Mouse (Mus musculus) heart, adult 11 months (tissue): ENCODE measurements at regions not wholly inside any gene's neighbourhood (a gene's known extent, or its start where the extent isn't known, plus 50 kb on each side); places are given as distances from the start of the nearest gene placed in this dataset.
"Not testable (repeated sequence)": the region's sequence is repeated elsewhere in the genome, so short reads cannot be mapped to it uniquely, and the experiment has no call there.

Source experiments
- DNase-seq: peaks from one replicate; pipeline ENCODE4 v3.0.0; 2022

DNA sequence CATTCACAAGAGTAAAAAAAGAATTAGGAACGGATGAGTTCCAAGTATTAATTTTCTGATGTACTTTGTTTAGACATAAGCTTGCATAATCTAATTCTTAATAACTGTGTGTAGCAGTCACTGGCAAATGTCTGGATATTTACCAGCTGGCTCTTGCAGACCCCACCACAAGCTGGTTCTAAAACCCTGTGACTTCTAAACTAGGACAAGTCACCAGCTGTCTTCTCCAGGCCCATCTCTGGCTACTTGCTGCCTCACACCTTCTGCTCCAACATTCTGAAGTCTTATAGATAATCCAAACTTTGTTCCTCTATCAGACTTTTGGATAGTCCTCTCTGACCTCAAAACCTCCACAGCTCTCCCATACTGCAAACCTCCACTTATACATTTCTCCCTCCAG lies 189.9 kb upstream of the Rhobtb1 start:
- DNase-seq = peak; percentile 36

- no peak for DNase-seq
These were observed 188.1 kb upstream of the Rhobtb1 start for GRCm38 (mm10) chr10:68963090-68963489.

GRCm38 (mm10) chr10:68965271-68965670 lies 186.0 kb upstream of the Rhobtb1 start:
- peak; percentile 79 for DNase-seq

DNA sequence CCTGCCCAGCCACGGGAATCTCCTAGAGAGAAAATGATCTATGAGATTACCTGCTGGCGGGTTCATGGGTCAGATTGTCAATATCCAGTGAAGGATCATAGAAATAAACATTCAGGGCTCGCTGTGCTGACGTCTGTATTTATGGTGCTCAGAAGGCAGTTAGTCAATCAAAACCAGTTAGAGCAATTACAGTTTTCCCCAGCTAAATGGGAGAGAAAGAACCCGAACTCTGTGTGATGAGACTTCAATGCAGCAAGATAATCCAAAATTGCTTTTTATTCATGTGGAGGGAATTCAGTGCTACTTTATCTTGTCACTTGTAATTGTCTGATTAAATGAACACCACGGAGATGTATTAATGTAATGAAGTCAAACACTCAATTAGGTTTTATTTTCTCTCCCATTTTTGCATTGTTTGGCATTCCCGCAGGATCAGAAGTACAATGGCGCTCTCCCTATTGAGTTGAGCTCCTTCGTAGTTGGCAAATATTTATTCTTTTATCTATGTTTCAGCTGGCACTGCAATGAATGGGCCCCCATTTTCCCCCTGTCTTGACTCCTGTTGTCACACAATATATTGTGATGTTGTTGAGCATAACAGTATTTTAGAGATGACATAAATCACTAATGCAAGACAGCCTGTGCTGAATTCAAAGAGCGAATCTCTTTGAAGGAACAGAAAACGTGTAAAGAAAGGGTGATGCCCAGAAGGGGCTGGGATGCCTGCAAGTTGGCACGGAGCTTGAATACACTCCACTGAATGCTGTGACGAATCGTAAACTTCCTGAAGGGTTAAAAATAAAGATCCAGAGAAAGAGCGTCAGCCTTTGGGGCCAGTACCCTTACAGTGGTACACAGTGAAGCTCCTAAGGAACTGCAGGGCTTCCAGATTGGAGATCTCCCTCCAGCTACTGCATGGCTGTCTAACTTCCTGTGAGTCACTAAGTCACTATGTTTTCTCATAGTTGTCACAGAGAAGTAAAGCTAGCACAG lies 183.0 kb upstream of the Rhobtb1 start:
- peak; percentile 14 for DNase-seq

DNA sequence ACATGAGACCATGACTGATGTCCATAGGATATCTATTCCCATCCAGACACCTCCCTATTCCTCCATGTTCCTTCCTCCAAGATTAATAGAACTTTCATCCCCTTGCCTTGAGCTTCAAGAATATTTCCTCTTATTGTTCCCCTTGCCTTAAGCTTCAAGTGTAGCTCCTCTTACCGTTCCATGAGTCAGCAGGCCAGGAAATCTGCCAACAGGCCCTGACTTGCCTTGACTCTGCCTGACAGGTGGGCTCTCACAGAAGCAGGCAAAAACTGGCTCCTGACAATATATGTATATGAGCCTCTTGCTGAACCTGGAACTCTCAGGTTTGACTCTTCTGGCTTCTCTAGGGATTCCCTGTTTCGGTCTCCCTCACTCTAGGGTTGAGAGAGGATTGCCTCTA lies 180.7 kb upstream of the Rhobtb1 start:
- DNase-seq = no peak

DNA sequence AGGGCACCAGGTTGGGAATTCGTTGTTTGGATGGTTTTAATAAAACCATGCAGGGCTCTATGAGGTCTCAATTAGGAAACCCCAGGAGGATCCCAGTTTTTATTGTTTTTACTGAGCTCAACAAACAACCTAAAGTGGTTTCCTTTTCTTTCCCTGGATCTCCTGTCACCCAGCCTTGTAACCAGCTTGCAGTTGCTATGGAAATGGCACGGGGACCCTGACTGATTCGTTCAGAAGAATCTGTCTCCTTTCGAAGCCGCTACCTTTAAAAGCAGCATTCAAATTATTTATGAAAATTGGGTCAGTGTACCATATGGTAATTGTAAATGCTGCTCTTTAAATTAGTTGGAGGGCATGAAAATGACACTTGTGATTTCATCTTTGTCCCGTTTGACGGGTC lies 176.5 kb upstream of the Rhobtb1 start:
- DNase-seq = peak; percentile 37

- DNase-seq = peak; percentile 62
These were observed 174.7 kb upstream of the Rhobtb1 start for GRCm38 (mm10) chr10:68976443-68977025.

GRCm38 (mm10) chr10:68978115-68978514 lies 173.1 kb upstream of the Rhobtb1 start:
- DNase-seq = peak; percentile 75

GRCm38 (mm10) chr10:68979949-68980348 lies 171.3 kb upstream of the Rhobtb1 start:
- DNase-seq = peak; percentile 92

- peak; percentile 60 for DNase-seq
These were observed 168.9 kb upstream of the Rhobtb1 start for GRCm38 (mm10) chr10:68982288-68982687.

DNA sequence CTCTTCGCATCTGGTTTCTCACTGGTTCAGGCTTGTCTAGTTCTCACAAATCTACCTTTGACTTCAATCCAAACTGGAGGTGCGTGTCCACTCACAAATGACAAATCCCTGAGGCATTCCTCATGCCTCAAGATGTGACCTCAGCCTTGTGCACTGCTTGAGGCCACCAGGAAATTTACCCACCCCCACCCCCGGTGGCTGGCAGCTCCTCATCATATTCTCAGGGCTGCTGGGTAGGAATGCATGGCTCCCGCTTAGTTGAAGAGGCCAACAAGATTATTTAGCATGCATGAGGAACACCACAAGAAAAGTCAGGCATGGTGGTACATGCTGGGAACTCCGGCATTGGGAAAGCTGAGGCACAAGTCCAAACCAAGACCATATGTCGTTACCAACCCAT lies 160.7 kb upstream of the Rhobtb1 start:
- DNase-seq = peak; percentile 64

- peak; percentile 21 for DNase-seq
These were observed 151.6 kb upstream of the Rhobtb1 start for GRCm38 (mm10) chr10:68999610-69000009.

GRCm38 (mm10) chr10:69001654-69002435 lies 149.4 kb upstream of the Rhobtb1 start:
- peak; percentile 4 for DNase-seq

GRCm38 (mm10) chr10:69005199-69005872 lies 145.9 kb upstream of the Rhobtb1 start:
- DNase-seq = no peak

DNA sequence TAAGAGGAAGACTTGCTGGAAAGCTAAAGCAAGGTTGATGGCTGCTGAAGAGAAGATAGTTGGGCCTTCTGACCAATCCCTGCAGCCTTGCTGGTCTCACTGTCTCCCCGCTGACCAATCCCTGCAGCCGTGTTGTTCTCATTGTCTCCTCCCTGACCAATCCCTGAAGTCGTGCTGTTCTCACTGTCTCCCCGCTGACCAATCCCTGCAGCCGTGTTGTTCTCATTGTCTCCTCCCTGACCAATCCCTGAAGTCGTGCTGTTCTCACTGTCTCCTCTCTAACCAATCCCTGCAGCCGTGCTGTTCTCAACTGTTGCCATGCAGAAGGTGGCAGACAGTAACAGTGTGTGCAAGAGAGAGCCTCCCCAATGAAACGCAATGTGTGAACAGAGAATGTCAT lies 142.6 kb upstream of the Rhobtb1 start:
- DNase-seq = not testable (repeated sequence)

- no peak for DNase-seq
These were observed 130.2 kb upstream of the Rhobtb1 start for GRCm38 (mm10) chr10:69020811-69021743.

DNA sequence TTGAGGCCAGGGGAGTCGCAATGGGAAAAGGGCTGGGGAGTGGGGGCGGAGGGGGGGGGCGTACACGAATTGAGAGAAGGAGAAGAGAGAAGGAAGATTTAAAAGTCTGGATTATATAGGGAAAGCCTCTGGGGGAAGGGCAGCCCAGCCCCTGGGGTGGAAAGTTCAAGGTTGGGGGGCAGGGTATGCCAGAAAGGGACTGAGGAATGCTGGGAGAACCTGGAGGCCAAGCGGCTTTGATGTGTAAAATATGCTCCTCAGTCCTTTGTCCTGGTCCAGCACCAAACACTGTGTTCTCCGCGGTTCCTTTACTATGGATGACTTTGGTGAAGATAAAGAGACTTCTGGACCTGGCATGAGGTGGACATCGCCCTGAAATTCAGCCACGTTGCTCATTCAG lies 117.8 kb upstream of the Rhobtb1 start:
- DNase-seq = no peak

GRCm38 (mm10) chr10:69034390-69035120 lies 116.7 kb upstream of the Rhobtb1 start:
- no peak for DNase-seq

DNA sequence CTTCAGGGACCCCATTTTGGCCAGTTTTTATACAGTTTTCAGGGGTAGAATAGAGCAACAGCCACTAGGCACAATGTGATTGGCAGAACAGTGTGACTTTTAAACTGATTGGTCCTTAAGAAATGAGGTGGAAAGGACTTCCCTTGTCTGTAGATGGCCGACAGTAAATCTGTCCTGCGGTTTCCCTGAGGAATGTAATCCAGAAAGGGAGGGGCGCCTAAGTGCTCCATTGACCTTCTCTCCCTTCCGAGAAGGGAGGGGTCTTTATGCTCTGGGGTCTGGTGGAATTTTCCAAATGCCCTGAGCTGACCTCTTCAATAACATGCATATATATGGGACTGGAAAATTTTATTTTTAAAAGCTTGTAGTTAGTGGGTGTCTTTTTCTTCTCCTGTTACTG lies 115.7 kb upstream of the Rhobtb1 start:
- DNase-seq = not testable (repeated sequence)

GRCm38 (mm10) chr10:69036096-69036495 lies 115.1 kb upstream of the Rhobtb1 start:
- DNase-seq = no peak

DNA sequence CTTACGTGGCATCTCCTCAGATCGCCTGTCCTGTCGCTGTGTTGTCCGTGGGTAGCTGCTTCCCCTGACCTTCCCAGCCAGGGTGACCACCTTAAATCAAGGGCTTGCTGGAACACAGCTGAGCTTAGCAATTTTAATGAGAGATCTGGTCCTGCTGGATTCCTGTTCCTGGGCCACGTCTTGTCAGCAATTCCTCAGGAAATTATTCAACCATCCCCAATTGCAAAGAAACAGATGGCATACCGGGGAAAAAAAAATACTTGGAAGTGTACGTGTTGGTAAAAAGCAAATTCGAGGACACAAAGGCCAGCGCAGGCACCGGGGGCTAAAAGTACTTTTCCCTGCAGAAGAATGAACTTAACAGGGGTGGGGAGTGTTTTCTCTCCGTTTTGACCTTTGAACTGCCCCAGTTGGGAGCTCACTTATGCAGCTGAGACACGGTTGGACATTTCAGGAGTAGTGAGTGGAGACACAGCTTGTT lies 107.0 kb upstream of the Rhobtb1 start:
- DNase-seq = peak; percentile 70
